Mouse (Mus musculus) CH12.LX (cell line): Measurements from ENCODE around the gene Fam57a. TPM values are rescaled to one million over a fixed set of nuclear protein-coding genes. Genes with fewer than 3 reads are reported as not detected.

Source experiments
- DNase-seq: peaks from one replicate; pipeline ENCODE4 v3.0.0-alpha.2; 2013; ENCODE audit errors: extremely low read depth
- H3K27ac ChIP-seq: 2 replicates; pipeline ENCODE4 v1.5.1; 2012; ENCODE audit warnings: low read depth, mild to moderate bottlenecking, control low read depth, moderate library complexity; ENCODE audit not compliant: insufficient read depth
- H3K27me3 ChIP-seq: replicated peaks from 2 replicates; pipeline ENCODE3; 2012; ENCODE audit warnings: inconsistent platforms
- H3K36me3 ChIP-seq, 2 experiments: replicated peaks in 1 of 2; 2 replicates each; pipeline versions ENCODE3 to v1.6.1; 2012; ENCODE audit warnings: inconsistent platforms in 1 of 2, low read length in 1 of 2, mild to moderate bottlenecking in 1 of 2, mixed read lengths in 1 of 2, moderate library complexity in 1 of 2; ENCODE audit not compliant: control insufficient read depth in 1 of 2, insufficient read depth in 1 of 2
- H3K4me1 ChIP-seq, 2 experiments: 2 replicates each; pipeline ENCODE4 v1.6.1; 2012; ENCODE audit warnings: inconsistent platforms in 1 of 2, moderate library complexity in 1 of 2; ENCODE audit not compliant: insufficient read depth in 2 of 2, control insufficient read depth in 1 of 2
- H3K4me2 ChIP-seq: 2 replicates; pipeline ENCODE4 v1.6.1; 2012; ENCODE audit warnings: low read depth, mild to moderate bottlenecking, control low read depth; ENCODE audit not compliant: poor library complexity, insufficient read depth, severe bottlenecking
- H3K4me3 ChIP-seq, 3 experiments: fragments of 150-350 bp in 1 of 3; sonication (generic) in 1 of 3; replicated peaks in 1 of 3; 2 replicates each; pipeline versions ENCODE3 to v1.5.1; 2011 to 2012; ENCODE audit warnings: low read depth in 2 of 3, low read length in 2 of 3, mild to moderate bottlenecking in 2 of 3, moderate library complexity in 2 of 3, control low read depth in 1 of 3, improper control_type of control experiment in 1 of 3, inconsistent platforms in 1 of 3, mixed read lengths in 1 of 3; ENCODE audit not compliant: poor library complexity in 1 of 3
- H3K79me2 ChIP-seq: replicated peaks from 2 replicates; pipeline ENCODE4 v1.6.1; 2012; ENCODE audit warnings: mild to moderate bottlenecking, moderate library complexity; ENCODE audit not compliant: control insufficient read depth, poor library complexity, insufficient read depth, severe bottlenecking; ENCODE audit errors: extremely low read depth
- H3K9ac ChIP-seq: 2 replicates; pipeline ENCODE4 v1.6.1; 2012; ENCODE audit warnings: low read depth, mild to moderate bottlenecking, control low read depth, moderate library complexity; ENCODE audit not compliant: insufficient read depth
- H3K9me3 ChIP-seq: replicated peaks from 2 replicates; pipeline ENCODE3; 2012; ENCODE audit warnings: low read length, inconsistent platforms, mixed read lengths
- CHD2 ChIP-seq: IDR thresholded peaks from 2 replicates; pipeline ENCODE4 v1.6.1; 2011; ENCODE audit warnings: low read length, improper control_type of control experiment
- CTCF ChIP-seq, 2 experiments: IDR thresholded peaks in 1 of 2; conservative IDR thresholded peaks in 1 of 2; 2 replicates each; pipeline ENCODE4 v1.5.1; 2011 to 2012; ENCODE audit warnings: low read depth in 2 of 2, low read length in 2 of 2, improper control_type of control experiment in 1 of 2, inconsistent platforms in 1 of 2, mild to moderate bottlenecking in 1 of 2, moderate library complexity in 1 of 2
- ETS1 ChIP-seq: conservative IDR thresholded peaks from 2 replicates; pipeline ENCODE4 v1.6.1; 2012; ENCODE audit warnings: low read depth, mild to moderate bottlenecking, inconsistent platforms, low read length, improper control_type of control experiment, moderate library complexity
- HCFC1 ChIP-seq: IDR thresholded peaks from 2 replicates; pipeline ENCODE4 v1.6.1; 2012; ENCODE audit warnings: low read depth, mild to moderate bottlenecking, inconsistent platforms, low read length, improper control_type of control experiment
- KAT2A ChIP-seq: IDR thresholded peaks from 2 replicates; pipeline ENCODE4 v1.6.1; 2012; ENCODE audit warnings: low read length, improper control_type of control experiment, inconsistent platforms; ENCODE audit not compliant: insufficient replicate concordance
- RAD21 ChIP-seq: IDR thresholded peaks from 2 replicates; pipeline ENCODE4 v1.6.1; 2011; ENCODE audit warnings: low read depth, mild to moderate bottlenecking, low read length, improper control_type of control experiment, moderate library complexity
- SMC3 ChIP-seq: IDR thresholded peaks from 2 replicates; pipeline ENCODE4 v1.6.1; 2011; ENCODE audit warnings: low read depth, low read length, improper control_type of control experiment
- TBP ChIP-seq: conservative IDR thresholded peaks from 2 replicates; pipeline ENCODE4 v1.6.1; 2011; ENCODE audit warnings: low read depth, low read length, improper control_type of control experiment
- ZNF384 ChIP-seq: IDR thresholded peaks from 2 replicates; pipeline ENCODE4 v1.6.1; 2012; ENCODE audit warnings: low read depth, low read length, improper control_type of control experiment, inconsistent platforms
- dilution Hi-C: fragments of 300-500 bp; cut with MboI; formaldehyde crosslinking; loops from 2 replicates; pipeline ENCODE4 v1.14.3; 2020; ENCODE audit warnings: low sequenced_read_pairs; ENCODE audit not compliant: extremely low pct_unique_long_range_greater_than_20kb, extremely low pct_ligation_motif_present
- in situ Hi-C: fragments of 300-500 bp; cut with MboI; formaldehyde crosslinking; loops from 3 replicates; pipeline ENCODE4 v1.14.3; 2019; ENCODE audit warnings: low sequenced_read_pairs, low pct_ligation_motif_present, low pct_unique_long_range_greater_than_20kb, mixed read lengths
- polyA plus RNA-seq: library from polyadenylated mRNA; unstranded; fragments of >175 nt; gene quantifications from 2 replicates; pipeline ENCODE4 v1.2.1, GENCODE M21; 2012; ENCODE audit warnings: low read depth; ENCODE audit not compliant: insufficient read length
- total RNA-seq, 2 experiments: library from RNA; depleted of rRNA; stranded (reverse); fragments of 300-350 nt in 1 of 2; fragments of >200 nt in 1 of 2; gene quantifications; 2 replicates each; pipeline ENCODE4 v1.2.3; 2012 to 2014

Gene Fam57a
- total and polyA plus RNA-seq, 3 experiments = 3.9 to 10.2 (median 7.0) TPM

DNA sequence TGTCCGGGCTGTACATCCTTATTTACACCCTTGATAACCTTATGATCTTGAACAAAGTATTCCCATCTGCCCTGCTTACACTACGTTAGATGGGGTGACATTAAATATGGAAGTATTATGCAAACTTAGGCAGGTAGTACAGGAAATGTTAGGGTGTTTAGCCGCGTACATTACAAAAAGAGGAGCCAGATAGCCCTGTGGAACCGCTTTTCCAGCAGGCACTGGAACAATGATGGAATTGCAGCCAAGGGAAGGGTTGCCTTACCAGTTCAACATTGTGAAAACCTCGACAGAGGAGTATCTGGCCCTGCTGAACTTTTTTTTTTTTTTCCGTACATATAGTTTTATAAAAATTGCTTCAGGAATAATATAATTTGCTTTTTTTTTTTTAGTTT, 672 bp downstream of the Fam57a start:
- peak overlapping the region; percentile 44 for H3K9ac ChIP-seq
- peaks cover 24% of the 10 kb centered on the region for H3K79me2 ChIP-seq
- dilution Hi-C loops = no loop called here
- no peak for DNase-seq
- no peaks in the 10 kb centered on the region for H3K27me3 ChIP-seq
- peak overlapping the region; percentile 93 for H3K4me2 ChIP-seq
- H3K27ac ChIP-seq = no peak overlapping the region
- in situ Hi-C loops = no loop called here
- no peaks in the 10 kb centered on the region for H3K9me3 ChIP-seq
- no peak for TF ChIP-seq KAT2A
- TF ChIP-seq TBP = 0 out of 2 replicates have a peak, but pooled peaks have one; percentile 20
- 0 out of 2 replicates have a peak, but pooled peaks have one; percentile 53 for TF ChIP-seq ZNF384
- peaks cover 12 to 42% of the 10 kb centered on the region in 2 experiments for H3K36me3 ChIP-seq
- peak overlapping the region; percentile 66 to 90 (median 86) for H3K4me3 ChIP-seq
- peaks cover 0 to 26% of the 10 kb centered on the region in 2 experiments; a peak in 3 of 4 replicates for H3K4me1 ChIP-seq

DNA sequence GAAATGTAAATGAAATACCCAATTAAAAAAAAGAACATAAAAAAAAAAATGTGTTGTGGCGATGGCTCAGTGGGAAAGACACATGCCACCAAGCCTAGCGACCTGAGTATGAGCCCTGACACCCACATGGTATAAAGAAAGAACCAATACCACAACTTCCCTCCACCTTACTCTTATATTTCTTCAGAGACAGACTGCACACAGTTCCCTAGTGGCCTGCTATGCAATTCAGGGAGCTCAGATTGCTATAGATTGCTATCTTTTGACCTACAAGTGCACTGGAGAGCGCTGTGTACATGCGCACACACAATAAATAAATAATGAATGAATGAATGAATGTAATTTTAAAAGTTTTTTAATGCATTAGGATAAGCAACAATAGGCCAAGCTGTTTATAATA, 4.3 kb downstream of the Fam57a start:
- dilution Hi-C loops (no loop called here), in situ Hi-C loops (no loop called here)
- Histone ChIP-seq H3K36me3 (peaks cover 3 to 23% of the 10 kb centered on the region in 2 experiments), H3K27me3 (no peaks in the 10 kb centered on the region), H3K4me3 (no peak overlapping the region), H3K9me3 (no peaks in the 10 kb centered on the region), H3K79me2 (peaks cover 7% of the 10 kb centered on the region), H3K9ac (no peak overlapping the region), H3K4me1 (peaks cover 0 to 13% of the 10 kb centered on the region in 2 experiments; a peak in 2 of 4 replicates), H3K27ac (no peak overlapping the region), H3K4me2 (no peak overlapping the region)
- TF ChIP-seq HCFC1 (no peak), ETS1 (no peak)
- no peak for DNase-seq

DNA sequence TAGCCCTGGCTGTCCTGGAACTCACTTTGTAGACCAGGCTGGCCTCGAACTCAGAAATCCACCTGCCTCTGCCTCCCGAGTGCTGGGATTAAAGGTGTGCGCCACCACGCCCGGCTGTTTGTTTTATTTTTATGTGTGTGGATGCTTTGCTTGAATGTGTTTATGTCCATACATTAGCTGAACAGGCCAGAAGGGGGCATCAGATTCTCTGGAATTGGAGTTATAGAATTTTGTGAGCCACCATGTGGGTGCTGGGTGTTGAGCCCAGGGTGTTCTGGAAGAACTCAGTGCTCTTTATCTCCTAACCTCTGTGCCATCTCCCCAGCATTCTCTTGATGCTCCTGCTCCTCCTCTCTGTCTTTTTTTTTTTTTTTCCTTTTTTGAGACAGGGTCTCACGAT, 7.4 kb downstream of the Fam57a start:
- TF ChIP-seq CHD2 = no peak
- peak; percentile 35 for TF ChIP-seq RAD21
- peak in 1 of 2 experiments; percentile 59; a peak in 2 of 4 replicates for TF ChIP-seq CTCF (conservative IDR thresholded peaks at IDR 0.05 in 1 of 2, IDR thresholded peaks at IDR 0.05 in 1 of 2; ENCODE audit: low read depth in 2 of 2, low read length in 2 of 2)
- TF ChIP-seq SMC3 = peak; percentile 40
- TF ChIP-seq, all 38 proteins: peak for 3
- Histone ChIP-seq H3K4me1 (no peaks in the 10 kb centered on the region), H3K9ac (no peak overlapping the region), H3K27ac (no peak overlapping the region), H3K4me2 (no peak overlapping the region), H3K27me3 (no peaks in the 10 kb centered on the region), H3K36me3 (peaks cover 1 to 17% of the 10 kb centered on the region in 2 experiments), H3K9me3 (no peaks in the 10 kb centered on the region), H3K79me2 (no peaks in the 10 kb centered on the region), H3K4me3 (no peak overlapping the region)
- in situ Hi-C loops (no loop called here), dilution Hi-C loops (no loop called here)
- DNase-seq = peak; percentile 30
